Mouse (Mus musculus) MEL (cell line): ENCODE measurements around the gene Trhr2. TPM values are rescaled to one million over a fixed set of nuclear protein-coding genes. Genes with fewer than 3 reads are reported as not detected.

Source experiments
- DNase-seq: peaks from one replicate; pipeline ENCODE4 v3.0.0; 2011; ENCODE audit warnings: low read depth, low spot score
- H3K27ac ChIP-seq: 2 replicates; pipeline ENCODE4 v1.5.1; 2012; ENCODE audit warnings: low read depth, mild to moderate bottlenecking, control low read depth, low read length, moderate library complexity; ENCODE audit not compliant: control insufficient read depth
- H3K27me3 ChIP-seq, 2 experiments: fragments of 150-350 bp in 1 of 2; sonication (generic) in 1 of 2; 2 replicates each; pipeline ENCODE4 v1.6.1; 2012; ENCODE audit warnings: low read length in 2 of 2, mild to moderate bottlenecking in 2 of 2, improper control_type of control experiment in 1 of 2, moderate library complexity in 1 of 2; ENCODE audit not compliant: insufficient read depth in 2 of 2, control insufficient read depth in 1 of 2
- H3K36me3 ChIP-seq, 2 experiments: 2 replicates each; pipeline ENCODE4 v1.6.1; 2012 to 2014; ENCODE audit warnings: low read length in 2 of 2, improper control_type of control experiment in 1 of 2, inconsistent platforms in 1 of 2, mild to moderate bottlenecking in 1 of 2; ENCODE audit not compliant: insufficient read depth in 2 of 2, control insufficient read depth in 1 of 2
- H3K4me1 ChIP-seq, 2 experiments: fragments of 150-350 bp in 1 of 2; sonication (generic) in 1 of 2; 2 replicates each; pipeline ENCODE4 v1.6.1; 2012; ENCODE audit warnings: low read length in 2 of 2, improper control_type of control experiment in 1 of 2, mild to moderate bottlenecking in 1 of 2; ENCODE audit not compliant: insufficient read depth in 2 of 2, control insufficient read depth in 1 of 2
- H3K4me3 ChIP-seq, 2 experiments: fragments of 150-350 bp in 1 of 2; sonication (generic) in 1 of 2; 2 replicates each; pipeline ENCODE4 v1.5.1; 2012; ENCODE audit warnings: low read depth in 2 of 2, low read length in 2 of 2, mild to moderate bottlenecking in 2 of 2, moderate library complexity in 2 of 2, control low read depth in 1 of 2, improper control_type of control experiment in 1 of 2; ENCODE audit not compliant: control insufficient read depth in 1 of 2, insufficient read depth in 1 of 2
- H3K79me2 ChIP-seq: 2 replicates; pipeline ENCODE4 v1.6.1; 2012; ENCODE audit warnings: mild to moderate bottlenecking, low read length, moderate library complexity; ENCODE audit not compliant: control insufficient read depth, poor library complexity, insufficient read depth
- H3K9ac ChIP-seq: 2 replicates; pipeline ENCODE4 v1.6.1; 2012; ENCODE audit warnings: low read depth, mild to moderate bottlenecking, control low read depth, low read length, moderate library complexity; ENCODE audit not compliant: control insufficient read depth, poor library complexity, severe bottlenecking
- H3K9me3 ChIP-seq: fragments of 150-350 bp; sonication (generic); replicated peaks from 2 replicates; pipeline ENCODE4 v1.6.1; 2012; ENCODE audit warnings: mild to moderate bottlenecking, low read length, improper control_type of control experiment, moderate library complexity; ENCODE audit not compliant: insufficient read depth
- BHLHE40 ChIP-seq: IDR thresholded peaks from 2 replicates; pipeline ENCODE4 v1.6.1; 2012; ENCODE audit warnings: low read depth, mild to moderate bottlenecking, inconsistent platforms, low read length, improper control_type of control experiment, borderline replicate concordance
- CHD2 ChIP-seq: IDR thresholded peaks from 2 replicates; pipeline ENCODE4 v1.6.1; 2011; ENCODE audit warnings: low read length, improper control_type of control experiment
- ELF1 ChIP-seq: IDR thresholded peaks from 2 replicates; pipeline ENCODE4 v1.6.1; 2014; ENCODE audit warnings: low read depth, mild to moderate bottlenecking, inconsistent platforms, low read length, improper control_type of control experiment, moderate library complexity
- GABPA ChIP-seq: IDR thresholded peaks from 2 replicates; pipeline ENCODE4 v1.6.1; 2012; ENCODE audit warnings: low read depth, mild to moderate bottlenecking, inconsistent platforms, low read length, improper control_type of control experiment, moderate library complexity
- HCFC1 ChIP-seq: IDR thresholded peaks from 2 replicates; pipeline ENCODE4 v1.6.1; 2012; ENCODE audit warnings: low read depth, mild to moderate bottlenecking, inconsistent platforms, low read length, improper control_type of control experiment, moderate library complexity
- KAT2A ChIP-seq: conservative IDR thresholded peaks from 2 replicates; pipeline ENCODE4 v1.6.1; 2012; ENCODE audit warnings: low read depth, low read length, improper control_type of control experiment, inconsistent platforms
- MAFK ChIP-seq: IDR thresholded peaks from 2 replicates; pipeline ENCODE4 v1.6.1; 2011; ENCODE audit warnings: low read depth, mild to moderate bottlenecking, low read length, improper control_type of control experiment, borderline replicate concordance
- MAX ChIP-seq: IDR thresholded peaks from 2 replicates; pipeline ENCODE4 v1.6.1; 2011; ENCODE audit warnings: low read length, improper control_type of control experiment
- MAZ ChIP-seq: IDR thresholded peaks from 2 replicates; pipeline ENCODE4 v1.6.1; 2012; ENCODE audit warnings: low read depth, mild to moderate bottlenecking, inconsistent platforms, low read length, improper control_type of control experiment
- MXI1 ChIP-seq: IDR thresholded peaks from 2 replicates; pipeline ENCODE4 v1.6.1; 2011; ENCODE audit warnings: mild to moderate bottlenecking, low read depth, low read length, improper control_type of control experiment
- NRF1 ChIP-seq: IDR thresholded peaks from 2 replicates; pipeline ENCODE4 v1.6.1; 2014; ENCODE audit warnings: low read depth, mild to moderate bottlenecking, inconsistent platforms, low read length, improper control_type of control experiment, moderate library complexity; ENCODE audit not compliant: poor library complexity, insufficient read depth, severe bottlenecking
- POLR2AphosphoS5 ChIP-seq: IDR thresholded peaks from 2 replicates; pipeline ENCODE4 v1.6.1; 2012; ENCODE audit warnings: low read depth, borderline replicate concordance, mild to moderate bottlenecking, inconsistent platforms, low read length, moderate library complexity, mixed read lengths
- RAD21 ChIP-seq: IDR thresholded peaks from 2 replicates; pipeline ENCODE4 v1.6.1; 2011; ENCODE audit warnings: mild to moderate bottlenecking, low read depth, low read length, improper control_type of control experiment
- RCOR1 ChIP-seq: IDR thresholded peaks from 2 replicates; pipeline ENCODE4 v1.6.1; 2012; ENCODE audit warnings: low read depth, mild to moderate bottlenecking, inconsistent platforms, low read length, improper control_type of control experiment
- TAL1 ChIP-seq: IDR thresholded peaks from 2 replicates; pipeline ENCODE4 v1.6.1; 2012; ENCODE audit warnings: mild to moderate bottlenecking, inconsistent platforms, low read length, moderate library complexity, mixed read lengths
- TCF12 ChIP-seq: IDR thresholded peaks from 2 replicates; pipeline ENCODE4 v1.6.1; 2014; ENCODE audit warnings: low read depth, mild to moderate bottlenecking, inconsistent platforms, low read length, improper control_type of control experiment, moderate library complexity
- USF1 ChIP-seq: IDR thresholded peaks from 2 replicates; pipeline ENCODE4 v1.6.1; 2014; ENCODE audit warnings: low read depth, mild to moderate bottlenecking, inconsistent platforms, low read length, improper control_type of control experiment, moderate library complexity
- ZNF384 ChIP-seq: IDR thresholded peaks from 2 replicates; pipeline ENCODE4 v1.6.1; 2012; ENCODE audit warnings: low read depth, mild to moderate bottlenecking, inconsistent platforms, low read length, improper control_type of control experiment
- polyA plus RNA-seq, 2 experiments: library from polyadenylated mRNA; stranded (reverse) in 1 of 2; unstranded in 1 of 2; fragments of >175 nt in 1 of 2; fragments of >200 nt in 1 of 2; gene quantifications; 2 replicates each; pipeline versions ENCODE4 v1.2.1 to v1.2.4; 2012; ENCODE audit warnings: low replicate concordance in 2 of 2, low read depth in 1 of 2; ENCODE audit not compliant: insufficient read length in 2 of 2, insufficient read depth in 1 of 2, missing spikeins in 1 of 2
- total RNA-seq: library from RNA; depleted of rRNA; stranded (reverse); fragments of 300-350 nt; gene quantifications from 2 replicates; pipeline ENCODE4 v1.2.3, GENCODE M21; 2012

Gene Trhr2
- total and polyA plus RNA-seq, 3 experiments: 0.07 to 0.12 TPM; not detected in 1

GRCm38 (mm10) chr8:122376365-122377231, 16.1 kb upstream of the Trhr2 start, which contains the start of gene Zc3h18 (continued):
- peak; percentile 85 for TF ChIP-seq MAX
- TF ChIP-seq HCFC1: peak; percentile 92
- peak; percentile 90 for TF ChIP-seq ELF1
- no peak for TF ChIP-seq MAFK
- TF ChIP-seq ZNF384: no peak

GRCm38 (mm10) chr8:122375751-122376364, 15.3 kb upstream of the Trhr2 start:
- peak; percentile 22 for DNase-seq
- H3K36me3 ChIP-seq: peaks cover 12 to 26% of the 10 kb centered on the region in 2 experiments
- no peaks in the 10 kb centered on the region for H3K27me3 ChIP-seq
- peak overlapping the region; percentile 60 to 69 for H3K4me3 ChIP-seq
- peaks cover 4 to 33% of the 10 kb centered on the region in 2 experiments; a peak in 3 of 4 replicates for H3K4me1 ChIP-seq
- peak overlapping the region; percentile 78 for H3K9ac ChIP-seq
- H3K27ac ChIP-seq: peak overlapping the region; percentile 64
- peaks cover 45% of the 10 kb centered on the region for H3K79me2 ChIP-seq
- no peaks in the 10 kb centered on the region for H3K9me3 ChIP-seq
- no peak for TF ChIP-seq GABPA
- TF ChIP-seq USF1: no peak
- no peak for TF ChIP-seq TAL1
- TF ChIP-seq NRF1: no peak
- TF ChIP-seq RCOR1: no peak
- TF ChIP-seq BHLHE40: no peak
- no peak for TF ChIP-seq TCF12
- no peak for TF ChIP-seq POLR2AphosphoS5
- TF ChIP-seq MXI1: no peak
- TF ChIP-seq KAT2A: no peak
- TF ChIP-seq CHD2: no peak
- no peak for TF ChIP-seq MAZ
- no peak for TF ChIP-seq RAD21
